Mouse (Mus musculus) hindbrain, embryonic 12.5 days (tissue): ENCODE results near the gene Gm48552. TPM values are rescaled to one million over a fixed set of nuclear protein-coding genes. Genes with fewer than 3 reads are reported as not detected.

Source experiments
- ATAC-seq: fragments of 200-750 bp; cut with Nextera tagmentation; 2 replicates; pipeline ENCODE4 v1.8.0; 2017; ENCODE audit warnings: moderate TSS enrichment; ENCODE audit not compliant: low FRiP score
- H3K27ac ChIP-seq: fragments of 300-500 bp; sonication (generic); 2 replicates; pipeline ENCODE4 v1.5.1; 2016; ENCODE audit warnings: mild to moderate bottlenecking
- H3K27me3 ChIP-seq: fragments of 300-500 bp; sonication (generic); 2 replicates; pipeline ENCODE4 v1.6.1; 2016; ENCODE audit warnings: mild to moderate bottlenecking
- H3K36me3 ChIP-seq: fragments of 300-500 bp; sonication (generic); 2 replicates; pipeline ENCODE4 v1.6.1; 2016; ENCODE audit warnings: mild to moderate bottlenecking
- H3K4me1 ChIP-seq: fragments of 300-500 bp; sonication (generic); 2 replicates; pipeline ENCODE4 v1.6.1; 2016
- H3K4me2 ChIP-seq: fragments of 300-500 bp; sonication (generic); replicated peaks from 2 replicates; pipeline ENCODE4 v1.6.1; 2016; ENCODE audit warnings: mild to moderate bottlenecking
- H3K4me3 ChIP-seq: fragments of 300-500 bp; sonication (generic); 2 replicates; pipeline ENCODE4 v1.5.1; 2016; ENCODE audit warnings: mild to moderate bottlenecking
- H3K9ac ChIP-seq: fragments of 300-500 bp; sonication (generic); 2 replicates; pipeline ENCODE4 v1.6.1; 2016; ENCODE audit warnings: mild to moderate bottlenecking, moderate library complexity
- H3K9me3 ChIP-seq: fragments of 300-500 bp; sonication (generic); replicated peaks from 2 replicates; pipeline ENCODE4 v1.6.1; 2016; ENCODE audit warnings: mild to moderate bottlenecking
- WGBS: fragments of 180-500 bp; shearing (Covaris S2); methylation state at CpG from one replicate; pipeline ENCODE4 v1.1.7; 2016; 5-methylcytosine and 5-hydroxymethylcytosine counted together
- polyA plus RNA-seq: library from polyadenylated mRNA; unstranded; fragments of >200 nt; fragmentation: Nextera tagmentation; extraction: Ambion mirVana; gene quantifications from 2 replicates; pipeline ENCODE4 v1.2.1, GENCODE M21; 2016

The Gm48552 gene
- polyA plus RNA-seq = 1.1 and 2.4 TPM in 2 replicates

DNA sequence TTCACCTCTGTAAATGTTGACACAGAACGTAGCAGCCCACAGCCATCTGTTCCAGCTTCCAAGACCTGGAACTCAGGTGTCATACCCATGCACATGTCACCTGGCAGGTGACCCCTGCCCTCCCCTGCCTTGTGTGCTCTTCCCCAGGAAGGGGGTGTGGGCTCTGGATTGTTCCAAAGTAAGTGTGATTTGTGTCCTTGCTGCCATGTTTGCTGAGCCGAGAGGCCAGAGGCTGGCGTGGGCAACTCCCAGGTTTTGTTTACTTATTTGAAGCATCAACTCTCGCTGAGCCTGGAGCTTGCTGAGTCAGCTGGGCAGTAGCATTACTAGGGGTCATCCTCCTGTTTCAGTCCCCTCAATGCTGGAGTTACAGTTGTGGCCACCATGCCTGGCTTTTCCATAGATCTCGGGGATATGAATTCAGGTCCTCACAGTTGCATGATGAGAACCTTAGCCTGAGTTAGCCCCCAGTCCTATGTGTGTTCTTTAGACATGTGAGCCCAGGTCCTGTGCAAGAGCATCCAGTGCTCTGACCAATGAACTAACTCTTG is at the start of gene Gm48552:
TSS of gene Gm48552 (plus strand) at position 501 of the 551 bp plus-strand sequence.
- WGBS = 90% methylated on average over 5 of the region's 5 CpGs
- no peak for ATAC-seq
- Histone ChIP-seq H3K4me3 (no peak within 1 kb of the TSS), H3K36me3 (peaks cover 36% of the 10 kb centered on the region), H3K4me2 (no peak within 1 kb of the TSS), H3K27me3 (no peaks in the 10 kb centered on the region), H3K9ac (no peak within 1 kb of the TSS), H3K4me1 (peaks cover 23% of the 10 kb centered on the region), H3K9me3 (no peaks in the 10 kb centered on the region), H3K27ac (no peak within 1 kb of the TSS)

- no peak overlapping the region for H3K27ac ChIP-seq
- H3K9me3 ChIP-seq = no peaks in the 10 kb centered on the region
- no peaks in the 10 kb centered on the region for H3K36me3 ChIP-seq
- H3K4me1 ChIP-seq = peaks cover 8% of the 10 kb centered on the region; the same call in 1 of the 2 replicates
- no peak overlapping the region for H3K4me3 ChIP-seq
- H3K9ac ChIP-seq = no peak overlapping the region
- H3K27me3 ChIP-seq = peaks cover 70% of the 10 kb centered on the region
- no peak for ATAC-seq
- WGBS = 37% methylated on average over 17 of the region's 17 CpGs
- no peak overlapping the region for H3K4me2 ChIP-seq
Observed at GRCm38 (mm10) chr10:81340551-81341332, 48.1 kb upstream of the Gm48552 start.

- Histone ChIP-seq H3K36me3 (no peaks in the 10 kb centered on the region), H3K9me3 (no peaks in the 10 kb centered on the region), H3K9ac (no peak overlapping the region), H3K27me3 (peaks cover 77% of the 10 kb centered on the region), H3K4me2 (no peak overlapping the region), H3K27ac (no peak overlapping the region), H3K4me1 (peaks cover 10% of the 10 kb centered on the region), H3K4me3 (no peak overlapping the region)
- WGBS = 35% methylated on average over 16 of the region's 16 CpGs
- ATAC-seq = no peak
Observed at GRCm38 (mm10) chr10:81341333-81341949, 47.4 kb upstream of the Gm48552 start.

GRCm38 (mm10) chr10:81342686-81343505 is 45.9 kb upstream of the Gm48552 start, which contains the start of gene Gipc3:
Gene Gipc3, minus strand, starts transcription at chr10:81343266.
- ATAC-seq = no peak
- peak within 1 kb of the TSS; percentile 66 for H3K4me2 ChIP-seq
- peak within 1 kb of the TSS; percentile 39 for H3K4me3 ChIP-seq
- no peaks in the 10 kb centered on the region for H3K9me3 ChIP-seq
- peaks cover 19% of the 10 kb centered on the region for H3K4me1 ChIP-seq
- H3K9ac ChIP-seq = peak within 1 kb of the TSS; percentile 59
- no peak within 1 kb of the TSS for H3K27ac ChIP-seq
- WGBS = 6% methylated on average over 50 of the region's 67 CpGs
- peaks cover 85% of the 10 kb centered on the region for H3K27me3 ChIP-seq
- H3K36me3 ChIP-seq = peaks cover 6% of the 10 kb centered on the region

DNA sequence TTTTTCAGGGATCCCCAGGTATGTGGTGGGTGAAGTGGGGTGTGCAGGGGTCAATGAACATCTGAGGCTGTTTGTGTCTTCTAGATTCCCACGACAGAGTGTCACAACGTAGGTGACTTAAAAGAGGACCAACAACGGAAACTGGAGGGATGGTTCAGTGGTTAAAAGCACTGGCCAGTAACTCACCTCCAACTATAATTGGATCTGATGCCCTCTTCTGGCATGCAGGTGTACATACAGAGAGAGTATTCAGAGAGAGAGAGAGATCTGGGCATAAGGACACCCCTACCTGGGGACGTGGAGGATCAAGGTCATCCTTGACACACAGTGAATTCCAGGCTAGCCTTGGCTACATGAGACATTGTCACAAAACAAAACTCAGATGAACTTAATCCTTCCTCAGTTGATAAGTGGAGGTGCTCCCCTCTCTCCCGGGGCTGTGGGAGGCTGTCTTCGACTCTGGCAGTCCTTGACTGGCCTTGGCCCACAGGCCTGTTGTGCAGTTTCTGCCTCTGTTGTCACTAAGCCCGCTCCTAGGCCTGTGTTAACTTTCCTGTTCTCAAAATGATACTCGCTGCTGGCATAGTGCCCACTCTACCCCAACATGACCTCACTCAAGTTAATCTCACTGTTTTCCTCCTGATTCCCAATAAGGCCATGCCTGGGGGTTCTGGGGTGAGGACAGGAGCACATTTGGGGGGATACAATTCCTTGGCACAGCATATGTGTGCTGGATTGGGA is 44.2 kb upstream of the Gm48552 start:
- 54% methylated on average over 8 of the region's 8 CpGs for WGBS
- ATAC-seq = no peak
- H3K27ac ChIP-seq = no peak overlapping the region
- no peaks in the 10 kb centered on the region for H3K9me3 ChIP-seq
- peaks cover 87% of the 10 kb centered on the region for H3K27me3 ChIP-seq
- H3K4me2 ChIP-seq = no peak overlapping the region
- peaks cover 30% of the 10 kb centered on the region for H3K4me1 ChIP-seq
- H3K36me3 ChIP-seq = peaks cover 11% of the 10 kb centered on the region
- no peak overlapping the region for H3K9ac ChIP-seq
- no peak overlapping the region for H3K4me3 ChIP-seq

GRCm38 (mm10) chr10:81345162-81345534 is 43.7 kb upstream of the Gm48552 start:
- H3K4me1 ChIP-seq = peaks cover 35% of the 10 kb centered on the region
- H3K27ac ChIP-seq = no peak overlapping the region
- no peaks in the 10 kb centered on the region for H3K9me3 ChIP-seq
- peaks cover 85% of the 10 kb centered on the region for H3K27me3 ChIP-seq
- WGBS = 90% methylated on average over 4 of the region's 4 CpGs
- no peak overlapping the region for H3K4me3 ChIP-seq
- H3K4me2 ChIP-seq = no peak overlapping the region
- peaks cover 11% of the 10 kb centered on the region for H3K36me3 ChIP-seq
- ATAC-seq = no peak
- no peak overlapping the region for H3K9ac ChIP-seq

DNA sequence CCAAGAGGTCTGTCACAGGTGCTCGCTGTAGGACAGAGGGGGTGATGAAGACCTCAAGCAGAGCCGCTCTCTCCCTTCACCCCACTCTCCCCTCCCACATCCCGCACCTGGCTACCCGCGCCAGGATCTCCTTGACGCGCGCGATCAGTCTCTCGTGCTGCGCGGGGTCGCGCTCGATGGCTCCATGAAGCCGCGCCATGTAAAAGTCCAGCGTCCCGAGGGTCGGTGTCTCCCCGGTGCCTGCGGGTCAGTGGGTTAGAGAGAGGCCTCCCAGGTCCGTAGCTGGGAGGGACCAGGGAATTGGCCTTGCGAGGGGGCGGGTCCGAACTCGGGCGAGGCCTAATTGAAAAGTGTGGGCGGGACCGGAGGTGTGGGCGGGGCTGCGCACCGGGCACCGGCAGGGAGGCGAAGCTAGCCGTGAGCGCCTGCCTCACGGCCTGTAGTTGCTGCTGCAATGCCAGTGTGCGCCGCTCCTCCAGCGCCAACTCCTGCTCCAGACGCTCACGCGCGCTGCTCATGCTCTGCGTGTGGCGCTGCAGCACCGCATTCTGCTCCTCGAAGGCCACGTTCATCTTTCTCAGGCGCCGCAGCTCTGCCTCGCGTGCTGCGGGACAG is 42.2 kb upstream of the Gm48552 start:
- Histone ChIP-seq H3K27ac (peak overlapping the region; percentile 52; the same call in 1 of the 2 replicates), H3K9me3 (no peaks in the 10 kb centered on the region), H3K4me2 (peak overlapping the region; percentile 49), H3K27me3 (peaks cover 71% of the 10 kb centered on the region), H3K4me3 (peak overlapping the region; percentile 21), H3K4me1 (peaks cover 35% of the 10 kb centered on the region), H3K36me3 (peaks cover 11% of the 10 kb centered on the region), H3K9ac (peak overlapping the region; percentile 32)
- 7% methylated on average over 51 of the region's 55 CpGs for WGBS
- ATAC-seq = no peak

DNA sequence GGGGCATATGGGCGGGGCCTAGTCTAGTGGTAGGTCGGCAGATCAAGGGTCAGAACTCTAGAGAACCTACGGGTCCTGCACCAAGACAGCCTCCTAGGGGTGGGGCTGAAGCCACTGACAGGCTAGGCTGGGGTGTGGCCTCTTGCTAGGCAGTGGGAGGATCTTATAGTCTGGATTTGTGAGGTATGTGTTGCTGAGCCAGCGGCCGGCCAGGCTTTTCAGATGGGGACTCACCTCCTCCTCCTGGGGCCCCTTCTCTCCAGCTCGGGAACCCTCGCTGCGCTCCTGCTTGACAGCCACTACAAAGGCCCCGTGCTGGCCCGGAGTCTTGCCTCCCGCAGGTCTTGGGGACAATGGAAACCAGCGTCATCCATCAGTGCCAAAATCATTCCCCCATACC is 39.7 kb upstream of the Gm48552 start:
- peaks cover 29% of the 10 kb centered on the region for H3K4me1 ChIP-seq
- peaks cover 46% of the 10 kb centered on the region for H3K27me3 ChIP-seq
- H3K27ac ChIP-seq = no peak overlapping the region
- no peak for ATAC-seq
- peaks cover 11% of the 10 kb centered on the region for H3K36me3 ChIP-seq
- H3K4me3 ChIP-seq = peak overlapping the region; percentile 91
- 4% methylated on average over 12 of the region's 12 CpGs for WGBS
- no peaks in the 10 kb centered on the region for H3K9me3 ChIP-seq
- H3K4me2 ChIP-seq = peak overlapping the region; percentile 92
- H3K9ac ChIP-seq = peak overlapping the region; percentile 80

GRCm38 (mm10) chr10:81349961-81350350 is 38.8 kb upstream of the Gm48552 start:
- peak overlapping the region; percentile 80 for H3K9ac ChIP-seq

DNA sequence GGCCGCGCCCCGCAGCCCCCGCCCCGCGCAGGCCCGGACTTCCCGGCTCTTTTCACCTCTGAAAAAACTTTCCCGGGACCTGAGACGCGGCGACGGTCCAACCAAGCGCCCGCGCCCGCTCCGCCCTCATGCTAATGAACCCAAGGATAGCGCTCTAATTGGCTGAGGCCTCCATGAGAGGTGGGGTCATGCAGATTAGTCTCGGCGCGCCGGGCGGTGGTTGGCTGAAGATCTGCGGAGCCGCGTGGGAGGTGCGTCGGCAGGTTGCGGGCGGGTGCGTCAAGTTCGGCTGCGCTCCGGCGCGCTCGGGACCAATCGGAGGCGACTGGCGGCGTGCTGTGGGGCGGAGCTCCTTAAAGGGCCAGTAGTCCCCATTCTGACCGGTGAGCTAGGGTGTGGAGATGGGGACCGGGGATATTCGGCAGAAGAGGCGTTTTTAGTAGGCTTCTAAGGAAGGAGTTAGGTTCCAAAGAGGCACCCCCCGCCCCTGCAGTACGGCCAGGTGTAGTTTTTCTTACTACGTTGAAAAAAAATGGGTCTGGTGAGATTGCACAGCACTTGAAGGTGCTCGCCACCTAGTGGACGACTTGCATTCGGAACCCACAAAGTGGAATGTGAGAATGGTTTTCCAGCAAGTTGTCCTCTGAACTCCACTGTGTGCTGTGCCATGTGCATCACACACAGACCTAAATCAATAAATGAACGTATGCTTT is 38.3 kb upstream of the Gm48552 start, which contains the start of gene Hmg20b:
TSS of gene Hmg20b (minus strand) at position 130 of the 713 bp plus-strand sequence.
- ATAC-seq = peak; percentile 96
- Histone ChIP-seq H3K27ac (peak within 1 kb of the TSS; percentile 70), H3K4me3 (peak within 1 kb of the TSS; percentile 91), H3K9me3 (no peaks in the 10 kb centered on the region), H3K9ac (peak within 1 kb of the TSS; percentile 80), H3K4me1 (peaks cover 29% of the 10 kb centered on the region), H3K36me3 (peaks cover 11% of the 10 kb centered on the region), H3K27me3 (peaks cover 36% of the 10 kb centered on the region), H3K4me2 (peak within 1 kb of the TSS; percentile 92)
- under 1% methylated on average over 53 of the region's 54 CpGs for WGBS

More at GRCm38 (mm10) chr10:81349961-81350350, 38.8 kb upstream of the Gm48552 start:
- H3K4me3 ChIP-seq = peak overlapping the region; percentile 91
- H3K9me3 ChIP-seq = no peaks in the 10 kb centered on the region
- H3K4me1 ChIP-seq = peaks cover 29% of the 10 kb centered on the region
- 1% methylated on average over 29 of the region's 29 CpGs for WGBS
- H3K27ac ChIP-seq = peak overlapping the region; percentile 70
- peaks cover 11% of the 10 kb centered on the region for H3K36me3 ChIP-seq
- ATAC-seq = peak; percentile 32
- peak overlapping the region; percentile 92 for H3K4me2 ChIP-seq
- peaks cover 39% of the 10 kb centered on the region for H3K27me3 ChIP-seq
